ENCODE assay signal across 19 mouse cellular contexts in the genomic region with DNA sequence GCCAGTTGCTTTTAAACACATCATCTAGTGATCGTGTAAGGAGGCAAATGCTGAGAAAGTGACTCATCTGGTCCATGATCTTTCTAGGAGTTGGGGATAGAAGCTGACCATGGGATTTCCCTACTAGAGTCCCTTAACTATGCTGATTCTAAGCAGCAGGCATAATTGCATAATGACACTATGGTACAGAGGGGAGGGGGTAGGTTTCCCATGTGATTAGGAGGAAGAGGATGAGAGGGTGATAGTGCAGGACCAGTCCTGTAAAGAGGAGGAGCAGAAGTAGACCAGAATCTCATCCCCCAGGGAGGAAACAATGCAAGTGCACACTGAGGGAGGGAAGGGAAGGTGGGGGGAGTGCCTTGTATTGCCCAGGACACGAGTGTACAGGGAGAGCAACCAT.
"Had no signal": no experiment of that assay in that cellular context is flagged by ENCODE, and none has a peak within 500 bp of the region (broad histone marks: within the 10 kb centered on the region; RNA-seq: fewer than 3 reads in every experiment).

No protein-coding gene starts in this region.

- H3K4me3 ChIP-seq: limb, embryonic 10.5 days; limb, embryonic 13.5 days; liver, embryonic 12.5 days; liver, embryonic 15.5 days; lung, embryonic 15.5 days; megakaryocyte, embryonic 14.5 days; midbrain, embryonic 10.5 days; midbrain, embryonic 13.5 days had no signal

- ATAC-seq: liver, embryonic 12.5 days; midbrain, embryonic 13.5 days; midbrain, embryonic 16.5 days had no signal

- DNase-seq: kidney, adult 2 months; kidney, postnatal 25 days; liver; lung, adult 18-20 months; lung, postnatal 10 days; lung, postnatal 36 days; thymus, adult 2 months; thymus, postnatal 14 days; thymus, postnatal 4 days had no signal

- H3K27ac ChIP-seq: kidney, postnatal 0 days; limb, embryonic 10.5 days; limb, embryonic 13.5 days; liver, embryonic 12.5 days; liver, embryonic 15.5 days; lung, embryonic 15.5 days; midbrain, embryonic 10.5 days; midbrain, embryonic 13.5 days had no signal
